Mouse (Mus musculus) urinary bladder, postnatal 36 days (tissue): Measurements from ENCODE around the gene Trp53rka.
A peak's percentile ranks its signal among the peaks of the same experiment; 100 is the strongest.
"Not testable (repeated sequence)": the region's sequence is repeated elsewhere in the genome, so short reads cannot be mapped to it uniquely, and the experiment has no call there.

Source experiments
- DNase-seq, 2 experiments: peaks; one replicate each; pipeline ENCODE4 v3.0.0; 2022; ENCODE audit warnings: low spot score in 2 of 2, mixed read lengths in 1 of 2

Trp53rka gene

DNA sequence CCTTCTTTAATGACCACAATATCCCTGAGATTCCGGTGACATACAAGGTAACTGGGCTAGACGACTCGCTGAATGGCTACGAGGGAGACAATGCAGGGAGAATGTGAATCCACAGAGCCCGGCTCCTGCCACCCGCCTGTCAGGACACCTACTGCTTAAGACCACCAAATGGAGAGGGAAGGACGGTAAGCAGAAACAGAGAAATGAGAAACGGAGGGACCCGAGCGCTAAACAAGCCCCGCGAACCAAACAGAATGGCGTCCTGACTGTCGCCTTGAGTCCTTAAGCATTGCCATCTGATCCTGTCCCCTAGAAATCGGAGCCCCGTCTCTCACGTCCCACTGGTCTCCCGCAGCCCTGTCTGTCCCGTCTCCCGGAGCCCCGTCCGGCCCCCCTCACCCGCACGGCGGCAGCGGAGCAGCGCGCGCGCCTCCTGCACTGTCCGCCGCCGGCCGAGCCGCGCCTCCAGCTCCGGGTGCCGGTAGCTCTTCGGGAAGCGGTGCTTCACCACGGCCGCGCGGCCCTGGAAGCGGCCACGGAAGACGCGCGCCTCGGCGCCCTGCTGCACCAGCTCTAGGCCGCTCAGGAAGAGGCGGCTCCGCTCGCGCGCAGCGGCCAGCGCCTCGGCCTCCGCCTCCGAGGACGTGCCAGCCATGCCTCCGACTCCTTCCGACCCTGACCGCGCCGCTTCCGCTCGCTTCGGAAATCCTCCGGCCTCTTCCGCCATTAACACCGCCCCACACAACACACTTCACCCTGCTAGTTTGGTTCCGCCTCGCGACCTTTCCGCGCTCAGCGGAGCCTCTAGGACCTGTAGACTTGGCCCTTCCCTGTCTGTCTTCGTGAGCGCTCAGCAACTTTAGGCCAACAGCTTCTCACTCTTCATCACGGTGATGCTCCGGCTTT is at the start of gene Trp53rka:
Trp53rka (minus strand) TSS at position 677 of the 906 bp plus-strand sequence.
- DNase-seq: peak; percentile 71 to 84

DNA sequence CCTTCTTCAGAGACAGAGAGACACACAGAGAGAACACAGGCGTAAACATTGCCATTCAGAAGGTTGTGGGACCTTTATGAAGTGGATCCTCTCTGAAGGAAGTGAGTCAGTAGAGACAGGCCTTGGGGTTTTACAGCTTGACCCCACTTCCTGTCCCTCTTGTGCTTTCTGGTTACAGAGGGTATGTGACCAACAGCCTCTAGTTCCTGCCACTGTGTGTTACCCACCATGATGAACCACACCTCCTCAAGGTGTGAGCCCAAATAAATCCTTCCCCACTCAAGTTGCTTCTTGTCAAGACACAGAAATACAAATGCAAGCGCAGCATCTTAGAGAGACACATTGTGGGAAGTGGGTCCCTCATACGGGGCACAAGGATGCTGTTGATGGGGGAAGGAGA is 47.9 kb upstream of the Trp53rka start:
- DNase-seq: no peak

DNA sequence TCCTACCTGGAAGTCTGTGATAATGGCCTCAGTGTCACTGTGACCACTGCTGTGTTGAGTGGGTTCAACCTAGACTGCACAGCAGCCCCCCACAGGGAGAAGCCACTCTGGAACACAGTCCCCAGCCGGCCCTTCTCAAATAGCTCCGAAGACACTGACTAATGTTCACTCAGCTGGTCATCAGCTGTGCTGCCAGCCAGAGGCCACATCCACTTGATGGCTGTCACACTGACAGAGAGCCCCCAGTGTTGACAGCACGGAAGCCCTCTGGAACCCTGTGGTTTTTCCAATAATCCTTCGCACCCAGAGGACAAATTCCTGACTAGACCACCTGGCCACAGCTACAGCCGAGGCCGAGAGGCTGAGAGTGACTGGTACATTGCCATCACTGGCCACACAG is 40.7 kb upstream of the Trp53rka start:
- DNase-seq: no peak

DNA sequence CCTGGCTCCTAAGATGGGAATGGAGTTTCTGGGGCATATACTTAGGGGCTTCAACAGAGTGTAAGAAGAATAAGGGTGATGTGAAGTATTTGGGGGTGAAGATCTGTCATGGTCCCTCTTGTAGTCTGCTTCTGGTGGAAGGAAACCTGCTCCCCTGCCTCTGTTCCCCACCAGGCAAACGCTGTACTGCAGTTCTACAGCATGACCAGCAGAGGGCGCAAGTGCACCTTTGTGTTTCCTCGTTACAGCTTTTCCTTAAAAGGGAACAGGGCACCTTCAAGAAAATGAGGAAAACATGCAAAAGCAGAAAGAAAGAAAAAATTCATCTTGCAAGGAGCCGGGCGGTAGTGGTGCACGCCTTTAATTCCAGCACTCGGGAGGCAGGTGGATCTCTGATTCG is 36.0 kb upstream of the Trp53rka start:
- DNase-seq: peak; percentile 44 to 49

DNA sequence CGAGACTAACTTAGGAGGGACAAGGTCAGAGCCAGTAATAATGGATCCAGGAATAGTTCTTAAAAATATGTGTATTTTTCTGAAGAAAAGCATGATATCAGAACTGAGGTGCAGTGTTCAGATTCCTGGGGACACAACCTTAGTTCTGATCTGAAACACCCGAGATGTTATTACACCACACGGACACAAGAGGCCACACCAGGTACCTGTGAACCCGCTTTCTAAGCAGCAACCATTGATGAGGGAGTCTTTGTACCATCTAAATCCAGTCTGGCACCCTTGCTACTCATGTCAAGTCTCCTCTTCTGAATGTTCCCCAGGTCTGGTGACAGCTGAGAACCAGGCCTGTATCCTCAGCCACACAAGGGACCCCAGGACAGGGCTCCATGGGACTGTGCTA is 32.5 kb upstream of the Trp53rka start:
- DNase-seq: no peak

DNA sequence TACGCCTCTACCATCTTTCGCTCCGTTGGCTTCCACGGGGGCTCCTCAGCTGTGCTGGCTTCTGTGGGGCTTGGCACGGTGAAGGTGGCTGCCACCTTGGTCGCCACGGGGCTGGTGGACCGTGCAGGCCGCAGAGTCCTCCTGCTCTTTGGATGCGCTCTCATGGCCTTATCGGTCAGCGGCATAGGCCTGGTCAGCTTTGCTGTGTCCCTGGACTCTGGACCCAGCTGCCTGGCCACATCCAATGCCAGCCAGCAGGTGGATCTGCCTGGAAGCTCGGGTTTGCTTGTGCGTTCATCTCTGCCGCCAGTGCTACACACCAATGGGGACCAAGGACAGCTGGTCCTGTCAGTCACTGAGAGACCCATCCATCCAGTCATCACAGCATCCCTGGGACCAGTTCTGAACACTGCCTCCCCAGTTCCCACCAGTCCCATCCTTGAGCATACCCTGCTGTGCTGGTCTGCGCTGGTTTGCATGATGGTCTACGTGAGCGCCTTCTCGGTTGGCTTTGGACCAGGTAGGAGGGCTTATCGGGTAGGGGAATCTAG is 22.1 kb upstream of the Trp53rka start:
- no peak for DNase-seq

DNA sequence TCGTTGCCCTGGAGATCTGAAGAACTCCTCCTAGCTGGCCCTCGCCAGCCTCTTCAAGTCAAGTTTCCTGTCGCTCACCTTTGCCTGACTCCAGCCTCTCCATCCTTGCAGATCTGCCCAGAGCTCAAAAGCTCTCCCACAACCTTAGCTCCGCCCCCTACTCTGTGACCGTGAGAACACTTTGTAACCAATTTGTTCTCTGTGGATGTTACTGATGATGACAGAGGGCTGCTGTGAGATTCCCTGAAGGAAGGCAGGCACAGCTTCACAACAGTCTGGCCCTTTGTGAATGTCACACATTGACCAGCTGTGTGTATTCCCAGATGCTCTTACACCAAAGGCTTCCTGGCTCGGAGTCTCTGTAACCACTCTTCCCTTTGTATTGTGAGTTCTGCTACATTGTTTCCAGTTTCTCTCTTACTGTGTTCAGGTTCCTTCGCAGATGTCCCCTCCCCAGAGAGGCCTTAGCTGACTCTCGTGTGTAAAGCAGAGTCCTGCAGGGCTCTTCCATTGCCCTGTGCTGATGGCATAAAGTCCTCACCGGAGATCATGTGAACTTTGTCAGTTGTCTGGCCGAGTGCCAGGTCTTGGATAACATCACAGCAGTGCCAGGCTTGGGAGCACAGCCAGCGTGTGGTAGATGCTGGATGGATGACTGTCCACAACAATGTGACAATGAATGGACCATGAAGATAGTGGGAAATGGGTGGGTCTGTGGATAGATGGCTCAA is 19.9 kb upstream of the Trp53rka start:
- DNase-seq: peak in 1 of 2 experiments; percentile 24

DNA sequence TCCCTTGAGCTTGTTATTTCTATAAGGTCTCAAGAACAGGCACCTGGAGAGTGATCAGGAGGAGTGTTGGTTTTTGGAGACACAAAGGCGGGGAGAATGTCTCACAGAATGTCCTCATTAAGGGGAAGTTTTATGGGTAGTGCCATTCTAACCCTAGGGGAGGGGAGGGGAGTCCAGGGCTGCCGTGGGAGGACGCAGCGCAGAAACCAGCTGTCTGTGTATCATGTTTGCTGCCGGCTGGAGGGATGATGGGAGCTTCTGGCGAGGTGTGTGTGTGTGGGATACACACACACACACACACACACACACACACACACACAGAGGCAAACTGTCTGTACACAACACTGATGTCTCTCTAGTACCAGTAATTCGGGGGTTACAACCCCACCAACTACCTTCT is 19.3 kb upstream of the Trp53rka start:
- DNase-seq: no peak

DNA sequence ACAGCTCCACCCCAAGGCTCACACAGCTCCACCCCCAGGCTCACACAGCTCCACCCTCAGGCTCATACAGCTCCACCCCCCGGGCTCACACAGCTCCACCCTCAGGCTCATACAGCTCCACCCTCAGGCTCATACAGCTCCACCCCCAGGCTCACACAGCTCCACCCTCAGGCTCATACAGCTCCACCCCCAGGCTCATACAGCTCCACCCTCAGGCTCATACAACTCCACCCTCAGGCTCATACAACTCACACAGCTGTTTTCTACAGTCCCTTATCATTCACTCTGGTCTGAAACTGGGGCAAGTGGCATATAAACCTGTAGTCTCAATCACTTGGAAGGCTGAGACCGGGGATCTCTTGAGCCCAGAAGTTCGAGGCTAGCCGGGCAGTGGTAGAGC is 18.4 kb upstream of the Trp53rka start:
- DNase-seq: not testable (repeated sequence)

DNA sequence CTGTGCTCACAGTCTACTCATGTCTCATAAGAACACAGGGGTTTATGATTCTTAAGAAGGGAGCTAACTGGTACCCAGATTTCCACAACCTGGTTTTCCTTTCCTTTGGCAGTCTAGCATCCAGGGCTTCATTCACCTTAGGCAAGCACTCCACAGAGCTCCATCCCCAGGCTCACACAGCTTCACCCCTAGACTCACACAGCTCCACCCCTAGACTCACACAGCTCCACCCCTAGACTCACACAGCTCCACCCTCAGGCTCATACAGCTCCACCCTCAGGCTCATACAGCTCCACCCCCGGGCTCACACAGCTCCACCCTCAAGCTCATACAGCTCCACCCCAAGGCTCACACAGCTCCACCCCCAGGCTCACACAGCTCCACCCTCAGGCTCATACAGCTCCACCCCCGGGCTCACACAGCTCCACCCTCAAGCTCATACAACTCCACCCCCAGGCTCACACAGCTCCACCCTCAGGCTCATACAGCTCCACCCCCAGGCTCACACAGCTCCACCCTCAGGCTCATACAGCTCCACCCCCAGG is 17.9 kb upstream of the Trp53rka start:
- DNase-seq: not testable (repeated sequence)

DNA sequence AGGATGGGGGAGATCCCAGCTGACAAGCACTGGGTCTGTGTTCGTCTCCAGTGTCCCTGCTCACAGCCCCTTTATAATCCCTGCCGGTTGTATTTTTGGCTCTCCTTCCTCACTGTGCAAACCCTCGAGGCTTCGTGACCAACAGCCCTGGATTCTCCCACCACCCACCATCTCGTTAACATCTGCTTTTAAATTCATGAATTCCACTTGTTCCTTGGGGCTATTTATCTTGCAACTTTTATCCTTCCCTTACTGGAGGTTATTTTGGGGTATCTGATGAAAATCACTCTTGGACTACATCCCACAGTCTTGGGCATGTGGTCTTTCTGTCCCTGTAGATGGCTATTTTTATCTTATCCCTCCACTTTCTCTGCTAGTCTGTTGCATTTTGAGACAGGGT is 17.3 kb upstream of the Trp53rka start:
- DNase-seq: no peak

DNA sequence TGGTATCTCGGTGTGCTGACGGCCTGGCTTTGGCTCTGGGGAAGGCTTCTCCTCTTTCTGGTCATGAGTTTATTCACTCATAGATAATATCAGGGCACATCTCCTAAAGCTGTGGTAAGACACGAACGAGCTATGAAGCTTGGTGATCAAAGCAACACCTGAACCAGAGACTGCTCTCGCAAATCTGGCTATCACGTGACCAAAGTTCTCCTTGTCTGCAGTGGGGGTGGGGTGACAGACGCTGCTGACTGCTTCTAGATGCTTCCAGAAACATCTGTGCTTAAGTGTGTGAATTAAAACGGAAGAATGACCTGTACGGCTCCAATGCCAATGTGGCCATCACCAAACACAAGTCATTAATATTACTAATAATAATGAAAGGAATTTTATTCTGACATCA is 16.6 kb upstream of the Trp53rka start:
- DNase-seq: no peak

DNA sequence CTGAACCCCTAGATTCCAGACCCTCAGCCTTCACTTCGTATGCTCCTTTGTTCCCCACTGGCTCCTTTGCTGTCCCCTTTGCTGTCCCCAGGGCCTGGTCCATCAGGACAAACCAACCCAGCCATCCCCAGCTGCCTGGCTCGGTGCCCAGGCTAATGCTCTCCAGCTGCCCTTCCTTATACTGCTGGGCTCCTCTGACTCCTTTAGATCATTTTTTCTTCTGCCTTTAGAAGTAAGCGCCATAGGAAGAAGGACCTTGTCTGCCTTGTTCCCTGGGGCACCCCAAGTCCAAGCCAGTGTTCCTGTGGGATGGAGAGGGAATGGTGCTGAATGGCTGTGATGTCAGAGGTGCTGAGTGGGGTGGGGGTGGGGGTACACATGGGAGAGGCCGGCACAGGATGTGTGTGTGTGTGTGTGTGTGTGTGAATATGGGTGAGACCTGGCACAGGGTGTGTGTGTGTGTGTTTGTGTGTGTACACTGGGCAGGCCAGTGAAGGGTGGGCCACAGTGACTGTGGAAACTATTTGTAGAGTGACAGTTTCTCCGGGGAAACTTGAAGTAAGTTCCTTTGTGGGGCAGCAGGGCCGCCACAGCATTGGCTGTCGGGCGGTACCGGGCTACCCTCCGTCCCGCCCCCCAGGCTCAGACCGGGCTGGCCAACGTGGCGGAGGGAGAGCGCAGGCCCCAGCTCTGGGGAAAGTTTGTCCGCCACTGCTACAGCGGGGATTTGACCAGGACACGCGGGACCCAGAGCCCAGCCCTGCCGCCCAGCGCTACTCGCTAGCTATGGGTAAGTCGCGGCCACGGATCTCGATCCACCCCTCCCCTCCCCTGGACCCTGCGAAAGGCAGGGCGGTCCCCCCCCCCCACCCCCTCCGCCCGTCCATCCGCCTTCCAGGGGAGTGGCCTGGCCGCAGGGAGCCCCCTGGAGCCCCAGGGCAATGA is 10.4 kb upstream of the Trp53rka start, which contains the start of gene Slc2a10:
Slc2a10 (plus strand) TSS at position 529 of the 945 bp plus-strand sequence.
- peak; percentile 31 to 34 for DNase-seq

DNA sequence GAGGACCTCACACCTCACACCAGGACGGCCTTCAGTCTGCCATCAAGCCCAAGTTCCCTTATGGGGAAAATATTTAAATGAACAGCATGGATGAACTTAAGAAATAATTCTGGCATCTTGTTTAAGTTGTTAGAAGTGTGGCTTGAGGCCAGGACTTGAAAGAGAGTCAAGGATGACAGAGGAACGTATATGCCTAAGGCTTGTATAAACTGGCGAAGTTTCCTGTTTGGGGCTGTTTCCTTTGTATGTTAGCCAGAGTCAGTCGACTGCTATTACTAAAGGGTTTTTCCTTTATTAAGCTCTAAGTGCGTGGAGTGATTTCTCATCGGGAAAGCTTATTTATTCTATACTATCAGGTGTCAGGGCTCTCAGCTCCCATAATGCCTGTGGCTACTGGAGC is 5.7 kb upstream of the Trp53rka start:
- DNase-seq: no peak

DNA sequence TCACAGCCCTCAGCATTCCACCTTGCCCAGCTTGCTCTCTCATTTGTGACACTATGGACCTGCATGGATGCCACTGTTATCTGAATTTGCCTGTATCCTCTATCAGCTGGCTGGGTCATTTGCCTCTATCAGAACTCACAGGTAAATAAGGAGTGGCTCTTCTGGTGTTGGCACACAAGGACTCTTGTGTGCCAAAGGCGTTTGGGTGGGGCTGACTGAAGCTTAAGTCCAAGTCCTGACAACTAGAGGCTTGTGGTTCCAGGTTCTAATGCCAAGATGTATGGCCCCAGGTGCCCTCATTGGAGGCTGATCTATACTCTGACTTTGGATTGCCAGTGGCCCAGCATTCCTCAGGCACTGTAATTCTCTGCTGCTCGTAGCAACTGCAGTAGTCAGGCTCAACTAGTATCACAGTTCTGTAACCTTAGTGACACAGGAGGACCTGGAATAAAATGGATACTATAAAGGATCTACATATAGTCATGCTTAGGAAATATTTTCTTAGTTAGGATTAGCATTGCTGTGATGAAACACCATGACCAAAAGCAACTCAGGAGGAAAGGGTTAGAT is 4.7 kb upstream of the Trp53rka start:
- no peak for DNase-seq

DNA sequence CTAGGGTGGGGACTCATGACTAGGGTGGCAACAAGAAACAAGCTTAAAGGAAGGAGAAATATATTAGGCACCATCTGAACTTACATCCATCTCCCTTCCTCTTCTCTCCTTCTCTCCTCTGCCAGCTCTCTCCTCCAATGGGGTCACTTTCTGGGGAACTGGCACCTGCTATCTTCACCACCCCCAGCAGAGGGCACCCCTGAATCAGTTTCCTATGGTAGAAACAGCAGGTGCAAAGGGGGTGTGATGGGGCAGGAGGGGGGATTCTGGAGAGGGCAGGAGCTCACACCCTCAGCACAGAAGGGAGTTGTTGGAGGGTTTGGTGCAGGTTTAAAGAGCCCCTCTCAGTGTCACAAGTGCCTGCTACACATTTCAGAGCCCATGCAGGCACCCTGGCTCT is 3.1 kb upstream of the Trp53rka start:
- DNase-seq: peak in 1 of 2 experiments; percentile 28

DNA sequence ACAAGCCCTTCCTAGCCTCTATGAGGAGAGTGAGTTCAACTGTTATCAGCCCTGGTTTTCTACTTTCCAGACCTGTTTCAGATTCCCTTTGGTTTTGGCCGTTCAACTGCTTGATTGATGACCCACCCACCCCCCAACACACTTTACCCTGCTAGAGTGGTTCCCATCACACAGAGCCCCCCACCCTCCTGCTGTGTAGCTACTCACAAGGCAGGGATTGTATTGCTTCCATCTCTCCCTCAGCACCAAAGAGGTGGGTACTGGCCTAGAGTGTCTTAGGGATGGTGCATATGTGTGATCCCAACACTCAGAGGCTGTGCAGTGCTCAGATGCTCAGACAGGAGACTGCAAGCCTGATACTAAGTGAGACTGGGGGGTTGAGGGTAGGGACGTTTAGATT is 1.4 kb upstream of the Trp53rka start:
- DNase-seq: no peak

DNA sequence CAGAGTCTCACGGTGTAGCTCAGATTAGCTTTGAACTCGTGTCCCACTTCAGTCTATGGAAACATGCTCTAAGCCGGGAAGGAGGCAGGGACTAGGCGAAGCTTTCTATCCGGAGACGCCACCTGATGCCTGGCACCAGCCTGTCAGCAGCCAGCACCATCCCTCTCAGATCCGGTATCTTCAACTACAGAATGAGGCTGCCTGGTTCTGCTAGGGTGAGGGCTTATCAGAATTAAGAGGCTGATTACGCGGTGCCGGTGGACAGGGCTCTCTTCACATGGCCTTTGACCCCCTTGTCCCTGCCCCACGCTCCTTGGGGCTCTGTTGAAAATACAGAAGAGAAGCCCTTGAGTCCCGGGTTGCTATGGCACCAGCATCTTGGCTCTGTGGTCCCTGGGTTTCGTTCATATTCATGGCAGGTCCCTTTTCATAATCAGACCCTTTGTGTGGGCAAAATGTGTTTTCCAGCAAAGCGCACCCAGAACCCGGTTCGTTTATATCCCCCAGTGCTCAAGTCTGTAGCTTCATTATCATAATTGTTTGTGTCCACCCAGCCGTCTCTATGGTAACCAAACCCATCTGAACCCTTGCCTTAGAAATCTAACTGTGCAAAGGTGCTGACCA is 575 bp upstream of the Trp53rka start:
- no peak for DNase-seq

DNA sequence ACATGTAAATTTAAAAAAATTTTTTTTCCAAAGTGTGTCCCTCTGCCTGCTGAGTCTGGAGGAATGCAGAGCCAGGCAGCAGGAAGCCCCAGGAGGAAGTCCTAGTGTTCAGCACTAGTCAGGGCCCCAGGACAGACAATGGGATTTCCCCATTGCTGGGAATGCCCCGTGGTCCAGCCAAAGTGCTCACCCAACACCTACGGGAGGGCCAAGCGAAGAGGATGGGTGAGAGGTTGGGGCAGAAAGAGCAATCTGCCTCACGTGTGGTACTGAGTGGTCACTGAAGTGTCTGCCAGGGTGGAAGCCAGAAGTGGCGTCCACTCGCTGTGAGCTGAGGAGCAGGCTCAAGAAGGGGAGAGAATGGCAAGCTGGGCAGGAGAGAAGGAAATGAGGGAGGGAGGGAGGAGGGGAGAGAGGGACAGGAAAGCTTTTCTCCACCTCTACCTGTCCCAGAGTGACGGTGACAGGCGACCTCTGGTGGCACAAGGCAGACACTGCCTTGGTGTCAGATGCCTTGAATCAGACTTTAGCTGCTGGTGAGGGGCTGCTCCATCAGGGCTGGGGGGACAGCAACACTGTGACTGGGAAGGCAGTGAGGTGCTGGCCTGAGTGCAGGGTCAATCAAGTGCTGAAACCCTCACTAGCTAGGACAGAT is 6.1 kb downstream of the Trp53rka start:
- no peak for DNase-seq

DNA sequence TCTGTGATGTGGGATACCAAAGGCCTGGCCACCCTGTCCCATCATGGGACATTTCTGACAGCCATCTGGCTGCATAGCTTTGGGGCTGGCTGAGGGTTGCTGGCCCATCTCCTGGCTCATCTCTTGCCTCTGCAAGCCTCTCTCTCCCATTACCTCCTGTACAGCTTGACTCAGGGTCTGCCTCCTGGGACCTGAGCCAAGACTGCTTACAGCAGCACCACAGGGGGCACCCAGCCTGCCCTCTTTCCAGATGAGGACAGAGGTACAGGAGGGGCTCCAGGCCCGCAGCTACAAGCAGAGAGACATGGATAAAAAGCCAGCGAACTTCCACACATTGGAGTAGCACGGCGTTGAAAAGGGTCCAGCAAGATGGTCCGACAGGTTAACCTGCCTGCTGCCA is 6.7 kb downstream of the Trp53rka start:
- DNase-seq: no peak
